Mouse (Mus musculus): ENCODE data around the gene Tmem198. TPM values are rescaled to one million over a fixed set of nuclear protein-coding genes. Genes with fewer than 3 reads are reported as not detected.

Gene Tmem198
- total RNA-seq, 2 experiments from 2014 or later = 92.9 to 111 TPM

DNA sequence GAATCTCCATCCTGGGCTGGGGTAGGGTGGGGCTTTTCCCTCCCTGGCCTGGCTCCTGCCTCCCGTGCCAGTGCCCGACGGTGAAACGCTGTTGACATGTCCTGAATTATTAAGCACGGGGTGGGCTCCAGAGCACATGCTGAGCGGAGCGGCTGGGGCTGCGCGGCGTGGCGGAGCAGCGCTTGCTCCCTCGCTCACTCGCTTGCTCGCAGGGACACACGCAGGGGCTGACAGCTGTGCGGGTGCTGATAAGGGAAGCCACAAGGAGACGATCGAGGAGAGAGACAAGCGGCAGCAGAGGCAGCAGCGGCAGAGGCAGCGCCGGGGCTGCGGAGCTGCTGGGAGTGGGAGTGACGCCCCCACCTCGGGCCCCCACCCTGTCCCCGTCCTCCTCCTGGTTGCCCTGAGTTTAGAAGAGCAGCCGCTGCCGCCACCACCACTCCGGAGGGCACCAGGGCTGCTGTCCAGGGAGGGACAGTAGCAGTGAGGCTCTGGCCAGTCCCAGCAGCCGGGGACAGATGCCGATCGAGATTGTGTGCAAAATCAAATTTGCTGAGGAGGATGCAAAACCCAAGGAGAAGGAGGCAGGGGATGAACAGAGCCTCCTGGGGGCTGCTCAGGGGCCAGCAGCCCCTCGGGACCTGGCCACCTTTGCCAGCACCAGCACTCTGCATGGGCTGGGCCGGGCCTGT, 28.9 kb upstream of the Tmem198 start, which contains the start of gene Asic4:
Gene Asic4 (plus strand): TSS at position 123 of the 692 bp plus-strand sequence.
- intact Hi-C loops (cut with DNase I) = no loop called here
- no peak for DNase-seq (ENCODE audit: low spot score in 2 of 2)

GRCm38 (mm10) chr1:75451900-75452299, 27.4 kb upstream of the Tmem198 start:
- DNase-seq (ENCODE audit: low spot score in 2 of 2) = no peak
- intact Hi-C loops (cut with DNase I) = no loop called here

DNA sequence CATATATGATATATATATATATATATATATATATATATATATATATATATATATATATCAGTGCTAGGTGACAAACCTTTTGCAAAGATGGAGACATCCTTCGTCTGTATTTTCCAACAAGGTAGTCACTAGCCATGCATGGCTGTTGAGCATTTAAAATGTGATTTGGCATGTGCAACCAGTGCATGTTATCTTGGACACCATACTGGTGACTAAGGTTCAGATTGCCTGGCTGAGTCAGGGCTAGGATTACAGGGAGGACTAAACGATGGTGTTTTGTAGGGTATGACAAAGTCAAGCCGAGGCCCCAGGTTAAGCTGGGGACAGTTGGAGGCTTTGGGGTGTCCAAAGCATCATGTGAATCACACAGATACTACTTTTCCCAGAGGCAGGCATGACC, 23.9 kb upstream of the Tmem198 start:
- no peak for DNase-seq (ENCODE audit: low spot score in 2 of 2)
- intact Hi-C loops (cut with DNase I) = no loop called here

GRCm38 (mm10) chr1:75455948-75456347, 23.4 kb upstream of the Tmem198 start:
- intact Hi-C loops (cut with DNase I) = no loop called here
- DNase-seq (ENCODE audit: low spot score in 2 of 2) = no peak

DNA sequence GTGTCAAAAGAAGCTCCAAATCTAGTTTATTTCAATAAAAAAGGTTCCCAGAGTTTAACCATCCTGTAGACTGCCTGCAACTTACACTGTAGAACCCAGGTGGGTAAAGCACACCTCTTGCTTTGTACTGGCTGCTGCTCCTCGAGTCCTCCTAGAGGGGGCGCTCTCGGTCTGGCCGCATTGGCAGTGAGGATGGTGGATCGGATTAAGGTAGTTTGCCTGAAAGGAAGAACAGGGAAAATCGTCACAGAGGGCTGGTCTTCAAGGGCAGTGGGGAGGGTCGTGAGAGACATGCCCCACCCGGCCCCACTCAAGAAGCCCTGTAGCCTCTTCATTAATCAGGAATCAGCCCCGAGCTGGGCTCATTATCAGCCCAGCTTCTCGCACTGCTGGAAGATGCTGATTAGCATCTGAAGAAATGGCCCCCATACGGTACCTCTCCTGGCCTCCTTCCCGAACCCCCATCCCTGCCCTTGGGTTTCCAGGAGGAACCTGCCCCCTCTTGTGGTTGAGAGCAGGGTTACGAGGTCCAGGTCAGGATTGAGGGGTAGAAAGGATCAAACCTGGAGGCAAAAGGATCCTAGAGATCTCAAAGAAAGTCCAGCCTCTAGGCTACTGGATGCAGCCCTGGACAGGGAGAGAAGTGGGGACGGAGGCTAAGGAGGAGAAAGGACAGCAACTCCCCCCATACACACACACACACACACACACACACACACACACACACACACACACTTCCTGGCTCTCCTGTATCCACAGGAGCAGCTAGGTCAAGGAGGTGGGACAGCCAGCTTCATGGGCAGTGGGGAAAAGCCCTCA, 22.4 kb upstream of the Tmem198 start:
- intact Hi-C loops (cut with DNase I) = no loop called here
- DNase-seq (ENCODE audit: low spot score in 2 of 2) = no peak

- intact Hi-C loops (cut with DNase I) = no loop called here
- no peak for DNase-seq (ENCODE audit: low spot score in 2 of 2)
These were observed 21.7 kb upstream of the Tmem198 start for GRCm38 (mm10) chr1:75457710-75458024.

DNA sequence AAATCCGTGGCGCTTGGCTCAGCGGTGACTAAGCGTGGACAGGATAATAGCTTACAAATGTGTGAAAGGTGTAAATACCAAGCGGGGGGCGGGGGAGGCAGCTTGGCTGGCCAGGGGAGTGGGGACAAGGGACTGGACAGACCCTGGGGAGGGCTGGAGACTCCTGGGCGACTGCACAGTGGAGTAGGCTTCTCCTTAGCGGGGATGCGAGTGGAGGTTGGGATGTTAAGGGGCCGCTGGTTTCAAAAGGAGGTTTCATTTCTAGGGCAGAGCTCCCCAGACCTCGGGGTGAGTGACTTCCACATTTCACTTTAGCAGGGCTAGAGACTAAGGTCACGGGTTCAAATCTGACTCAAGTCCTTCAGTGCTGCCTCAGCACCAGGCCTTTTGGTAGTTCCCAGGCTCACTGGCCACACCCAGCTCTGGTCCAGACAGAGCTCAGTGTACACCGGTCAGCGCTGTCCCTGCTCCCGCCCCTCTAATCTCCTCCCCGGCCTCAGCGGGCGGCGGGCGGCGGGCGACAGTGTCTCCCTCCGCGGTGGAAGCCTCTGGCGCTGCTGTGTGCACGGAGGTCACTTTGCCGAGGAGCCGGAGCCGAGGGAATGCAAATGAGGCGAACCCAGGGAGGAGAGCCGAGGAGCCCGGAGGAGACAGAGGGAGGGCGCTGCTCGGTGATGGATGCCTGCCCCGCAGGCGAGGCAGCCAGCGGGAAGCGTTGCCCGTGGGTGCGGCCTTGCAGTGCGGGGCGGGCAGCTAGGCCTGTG, 21.1 kb upstream of the Tmem198 start:
- DNase-seq (ENCODE audit: low spot score in 2 of 2) = peak; percentile 68 to 71
- intact Hi-C loops (cut with DNase I) = no loop called here

- intact Hi-C loops (cut with DNase I) = no loop called here
- peak; percentile 71 to 87 for DNase-seq (ENCODE audit: low spot score in 2 of 2)
These were observed 20.3 kb upstream of the Tmem198 start for GRCm38 (mm10) chr1:75458789-75459684.

GRCm38 (mm10) chr1:75460297-75460696, 19.0 kb upstream of the Tmem198 start:
- intact Hi-C loops (cut with DNase I) = no loop called here
- DNase-seq (ENCODE audit: low spot score in 2 of 2) = no peak

- DNase-seq (ENCODE audit: low spot score in 2 of 2) = no peak
- intact Hi-C loops (cut with DNase I) = no loop called here
These were observed 16.7 kb upstream of the Tmem198 start for GRCm38 (mm10) chr1:75462636-75463035.

DNA sequence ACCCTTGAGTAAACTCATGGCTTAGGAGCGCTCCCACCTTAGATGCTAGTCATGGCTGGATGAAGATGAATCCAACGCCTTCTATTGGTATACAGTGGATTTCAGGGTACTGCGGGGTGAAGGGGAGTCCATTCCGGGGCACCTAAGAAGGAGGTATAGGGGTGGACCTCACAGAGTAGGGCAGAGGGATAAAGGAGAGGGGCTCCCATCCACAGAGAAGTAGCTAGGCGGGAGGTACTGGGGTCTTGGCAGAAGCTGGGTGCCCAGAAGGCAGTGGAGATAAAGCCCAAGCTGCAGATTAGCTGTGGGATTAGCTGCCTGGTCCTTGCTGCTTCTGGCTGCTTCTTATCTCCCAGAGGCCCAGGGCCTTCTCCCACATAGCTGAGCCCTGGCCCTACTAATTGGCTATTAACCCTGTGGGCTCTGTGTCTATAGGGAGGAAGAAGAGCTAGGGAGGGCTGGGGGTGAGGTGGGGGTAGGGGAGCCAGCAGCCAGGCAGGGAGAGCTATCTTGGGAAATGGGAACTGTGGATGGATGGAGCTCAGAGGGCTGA, 15.6 kb upstream of the Tmem198 start:
- intact Hi-C loops (cut with DNase I) = no loop called here
- DNase-seq (ENCODE audit: low spot score in 2 of 2) = no peak

DNA sequence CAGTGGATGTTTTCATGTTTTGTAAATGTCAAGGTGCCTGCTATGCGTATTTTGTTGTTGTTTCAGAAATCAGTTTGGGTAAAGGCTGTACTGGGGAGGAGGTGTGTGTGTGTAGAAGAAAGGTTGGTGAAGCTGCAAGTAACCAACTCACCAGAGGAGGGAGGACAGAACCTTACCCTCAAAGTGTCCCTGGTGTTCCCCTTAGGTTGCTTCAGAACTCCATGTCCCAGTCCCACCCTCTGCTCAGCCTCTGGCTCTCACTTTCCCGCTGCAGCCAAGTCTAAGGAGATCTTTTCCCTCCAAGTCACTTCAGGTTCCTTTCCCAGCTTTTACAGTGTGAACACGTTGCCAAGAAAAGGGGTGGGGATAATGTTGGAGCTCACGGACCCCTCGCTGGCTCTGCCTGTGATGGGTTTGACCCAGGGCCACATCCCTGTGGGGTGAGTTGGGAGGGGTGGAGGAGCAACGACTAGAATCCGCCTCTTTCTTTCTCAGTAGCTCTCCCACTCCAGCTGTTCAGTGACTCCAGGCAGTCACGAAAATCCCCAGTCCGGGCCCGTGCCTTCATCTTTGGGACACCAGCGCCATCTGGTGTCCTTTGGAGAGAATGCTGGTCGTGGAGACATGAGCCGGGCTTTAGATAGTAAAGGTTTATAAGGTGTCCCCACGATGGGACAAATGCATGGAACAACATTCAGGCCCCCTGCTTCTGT, 12.0 kb upstream of the Tmem198 start:
- intact Hi-C loops (cut with DNase I) = loop anchor here (1.0 to 2.0 kb wide), 2 partner anchors 23 to 124 kb away; no protein-coding TSS in a partner anchor

DNA sequence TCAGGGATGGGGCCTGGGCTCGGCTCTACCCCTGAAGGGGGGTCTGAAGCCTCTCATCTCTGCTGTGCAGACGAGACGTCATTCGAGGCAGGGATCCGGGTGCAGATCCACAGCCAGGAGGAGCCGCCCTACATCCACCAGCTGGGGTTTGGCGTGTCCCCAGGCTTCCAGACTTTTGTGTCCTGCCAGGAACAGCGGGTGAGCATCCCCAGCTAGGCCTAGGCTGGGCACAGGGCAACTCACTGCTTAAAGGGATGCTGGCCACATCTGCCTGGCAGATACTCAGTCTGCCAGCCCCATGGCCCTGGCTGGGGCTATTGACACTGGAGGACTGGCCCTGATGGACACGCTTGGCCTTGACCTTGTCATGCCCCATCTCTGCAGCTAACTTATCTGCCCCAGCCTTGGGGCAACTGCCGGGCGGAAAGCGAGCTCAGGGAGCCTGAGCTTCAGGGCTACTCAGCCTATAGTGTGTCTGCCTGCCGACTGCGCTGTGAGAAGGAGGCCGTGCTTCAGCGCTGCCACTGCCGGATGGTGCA, 10.0 kb upstream of the Tmem198 start:
- intact Hi-C loops (cut with DNase I) = no loop called here
- no peak for DNase-seq (ENCODE audit: low spot score in 2 of 2)

More for the DNA sequence above, 12.0 kb upstream of the Tmem198 start:
- DNase-seq (ENCODE audit: low spot score in 2 of 2) = peak; percentile 85 to 87

DNA sequence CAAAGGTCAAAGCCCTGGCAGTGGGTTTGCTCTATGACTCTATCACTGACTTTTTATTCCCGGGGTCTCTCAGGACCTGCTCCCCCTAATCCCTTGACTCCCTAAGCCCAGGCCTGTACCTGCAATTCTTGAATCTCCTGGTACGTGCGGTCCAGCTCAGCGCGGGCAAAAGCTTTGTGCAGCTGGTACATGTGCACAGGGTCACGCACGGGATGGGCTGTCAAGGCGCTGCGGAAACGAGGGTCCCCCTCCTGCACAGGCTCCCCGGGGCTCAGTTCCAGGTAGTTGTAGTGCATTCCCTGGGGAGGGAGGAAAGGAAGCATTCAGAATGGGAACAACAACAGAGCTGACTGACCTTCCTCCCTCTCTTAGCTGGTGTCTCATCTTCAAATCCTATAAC, 2.9 kb upstream of the Tmem198 start:
- intact Hi-C loops (cut with DNase I) = no loop called here
- no peak for DNase-seq (ENCODE audit: low spot score in 2 of 2)

GRCm38 (mm10) chr1:75477264-75477965, 1.9 kb upstream of the Tmem198 start:
- intact Hi-C loops (cut with DNase I) = loop anchor here (1.0 kb wide), 2 partner anchors 82 to 119 kb away; no protein-coding TSS in a partner anchor
- peak; percentile 84 for DNase-seq (ENCODE audit: low spot score in 2 of 2)

DNA sequence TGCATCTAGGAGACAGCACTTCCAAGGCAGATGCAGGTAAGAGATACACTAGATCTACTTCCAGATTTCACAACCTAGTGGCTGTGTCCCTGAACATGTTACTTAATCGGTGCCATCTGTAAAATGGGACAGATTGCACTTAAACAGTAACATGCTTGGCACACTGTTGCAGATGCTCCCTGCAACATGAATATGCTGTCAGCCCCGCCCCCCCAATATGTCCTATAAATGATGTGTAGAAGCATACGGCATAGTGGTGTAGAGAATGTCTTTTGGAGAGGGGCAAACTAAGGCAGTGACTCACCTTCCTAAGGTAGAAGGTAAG, 1.4 kb upstream of the Tmem198 start:
- intact Hi-C loops (cut with DNase I) = loop anchor here (1.0 kb wide), 2 partner anchors 81 to 118 kb away; no protein-coding TSS in a partner anchor
- peak in 1 of 2 experiments; percentile 49 for DNase-seq (ENCODE audit: low spot score in 2 of 2)

DNA sequence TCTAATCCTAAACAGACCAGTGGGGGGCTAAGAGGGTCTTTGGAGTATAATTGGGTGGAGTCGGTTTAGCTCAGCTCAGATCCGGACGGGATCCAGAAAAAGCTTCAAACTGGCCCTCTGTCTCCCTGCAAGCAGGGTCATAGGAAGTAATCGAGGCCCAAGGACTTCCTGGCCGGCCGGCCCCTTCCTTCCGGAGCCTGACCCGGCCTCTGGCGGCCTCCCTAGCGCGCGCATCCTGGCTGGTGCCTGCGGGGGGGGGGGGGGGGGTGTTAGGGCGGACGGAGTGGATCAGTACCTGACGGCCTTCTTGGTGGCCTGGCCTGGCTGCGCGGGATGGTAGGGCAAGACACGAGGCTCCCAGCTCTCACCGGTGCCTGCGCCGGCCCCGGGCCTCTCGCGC, 835 bp upstream of the Tmem198 start:
- intact Hi-C loops (cut with DNase I) = no loop called here
- DNase-seq (ENCODE audit: low spot score in 2 of 2) = no peak

- intact Hi-C loops (cut with DNase I) = no loop called here
- no peak for DNase-seq (ENCODE audit: low spot score in 2 of 2)
These were observed 280 bp downstream of the Tmem198 start for GRCm38 (mm10) chr1:75479635-75479989.

Measured in left cerebral cortex, postnatal 25 days (tissue).